Mouse (Mus musculus): ENCODE results near the gene Bnip2. TPM values are rescaled to one million over a fixed set of nuclear protein-coding genes. Genes with fewer than 3 reads are reported as not detected.

Bnip2 gene
- 76.1 and 80.2 TPM in 2 replicates for polyA plus RNA-seq (2015; fragmentation: Nextera tagmentation; extraction: Ambion mirVana)

DNA sequence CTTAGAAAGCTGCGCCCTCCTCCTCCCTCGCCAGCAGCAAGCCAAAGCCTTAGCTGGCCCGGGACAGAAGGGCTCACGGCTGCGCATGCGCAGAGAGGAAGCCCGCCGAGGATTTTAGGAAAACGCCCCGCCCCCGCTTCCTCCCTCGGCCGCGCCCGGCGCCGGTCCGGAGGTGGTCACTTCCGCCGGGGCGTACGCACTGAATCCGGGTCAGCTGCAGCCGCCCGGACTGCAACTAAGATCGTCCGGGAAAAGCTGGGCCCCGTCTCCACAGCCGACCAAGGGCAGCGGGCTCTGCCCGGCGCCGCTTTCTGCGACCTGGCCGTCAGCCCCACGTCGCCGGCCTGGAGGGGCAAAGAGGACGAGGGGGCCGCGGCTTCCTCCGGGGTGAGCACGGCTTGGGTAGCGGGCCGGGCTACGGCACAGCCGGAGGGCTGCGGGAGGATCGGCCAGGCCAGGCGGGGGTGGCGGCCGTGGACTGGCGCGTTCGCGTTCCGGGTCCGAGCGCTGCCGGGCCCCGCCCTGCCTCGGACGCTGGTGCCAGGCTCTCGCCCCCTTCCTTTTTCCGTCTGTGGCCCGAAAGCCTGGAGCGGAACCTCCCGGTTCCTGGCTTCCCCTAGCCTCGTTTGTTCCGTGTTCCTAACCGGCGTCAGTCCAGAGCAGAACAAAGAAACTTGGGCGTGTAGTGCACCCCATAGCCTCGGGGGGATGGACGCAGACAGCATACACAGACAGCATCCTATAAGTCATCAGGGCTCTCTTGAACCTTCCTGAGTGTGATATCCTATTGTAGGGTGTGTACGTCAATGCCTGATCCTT is at the start of gene Bnip2:
TSS of gene Bnip2 (plus strand) at position 164 of the 819 bp plus-strand sequence.
- no peaks in the 10 kb centered on the region for H3K9me3 ChIP-seq
- under 1% methylated on average over 67 of the region's 76 CpGs for WGBS
- peaks cover 34% of the 10 kb centered on the region for H3K4me1 ChIP-seq (replicated peaks)
- no peaks in the 10 kb centered on the region for H3K27me3 ChIP-seq
- H3K4me3 ChIP-seq, result peak within 1 kb of the TSS; percentile 95
- peak; percentile 94 for ATAC-seq (ENCODE audit: low read depth)
- H3K36me3 ChIP-seq, result peaks cover 7% of the 10 kb centered on the region
- peak within 1 kb of the TSS; percentile 76 for H3K4me2 ChIP-seq
- H3K27ac ChIP-seq (replicated peaks), result peak within 1 kb of the TSS; percentile 95
- H3K9ac ChIP-seq, result peak within 1 kb of the TSS; percentile 99

DNA sequence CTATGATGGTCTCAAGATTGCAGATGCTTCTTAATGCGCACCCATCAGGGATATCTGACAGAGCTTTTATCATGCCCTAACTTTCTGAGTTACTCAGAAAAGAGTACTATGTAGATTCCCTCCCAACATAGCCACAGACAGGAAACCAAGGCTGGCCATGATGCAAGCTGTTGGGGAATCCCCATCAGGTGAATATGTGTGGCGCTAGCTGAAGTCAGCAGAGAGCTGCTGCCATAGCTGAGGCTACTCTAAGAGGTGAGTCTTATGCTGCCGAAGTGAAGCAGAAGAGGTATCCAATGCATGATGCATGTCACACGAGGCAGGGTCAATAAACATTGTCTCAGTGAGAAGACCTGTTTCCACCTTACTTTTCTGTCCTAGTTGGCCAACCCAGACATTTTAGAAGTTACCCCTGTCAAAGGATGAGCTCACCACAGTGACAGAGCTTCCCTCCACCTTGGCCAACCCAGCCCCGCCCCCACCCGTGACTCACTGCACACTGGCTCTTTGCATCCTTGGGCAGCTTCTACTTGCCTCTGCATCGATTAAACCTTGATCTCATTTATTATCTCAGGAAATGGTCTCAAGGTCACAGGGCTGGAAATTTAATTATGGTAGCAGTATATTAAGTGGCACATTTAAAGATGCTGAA is 48.3 kb upstream of the Bnip2 start:
- no peaks in the 10 kb centered on the region for H3K36me3 ChIP-seq
- 86% methylated on average over 7 of the region's 7 CpGs for WGBS
- ATAC-seq (ENCODE audit: low read depth), result 0 out of 2 replicates have a peak, but pooled peaks have one; percentile 36
- no peak overlapping the region for H3K4me2 ChIP-seq
- H3K4me1 ChIP-seq (replicated peaks), result no peaks in the 10 kb centered on the region
- H3K4me3 ChIP-seq, result no peak overlapping the region
- no peak overlapping the region for H3K27ac ChIP-seq (replicated peaks)
- no peaks in the 10 kb centered on the region for H3K9me3 ChIP-seq
- H3K27me3 ChIP-seq, result no peaks in the 10 kb centered on the region
- H3K9ac ChIP-seq, result no peak overlapping the region

DNA sequence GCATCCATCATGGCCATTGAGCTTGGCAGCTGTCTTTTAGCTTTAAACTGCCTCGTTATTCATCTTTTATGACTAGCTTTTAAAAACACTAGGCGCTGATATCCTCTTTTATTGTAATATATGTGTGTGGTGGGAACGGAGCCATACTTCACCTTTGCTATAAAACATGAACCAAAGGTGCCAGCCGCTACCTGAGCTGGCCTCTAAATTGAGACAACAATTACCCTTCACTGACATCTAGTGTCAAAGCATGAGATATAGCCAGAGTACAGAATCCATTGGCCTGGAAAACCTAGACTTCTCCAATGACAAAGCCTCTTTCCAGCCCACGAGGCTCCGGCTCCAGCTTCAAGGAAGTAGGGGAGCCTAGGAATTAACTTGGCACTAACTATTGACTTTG is 47.7 kb upstream of the Bnip2 start:
- Histone ChIP-seq H3K27me3 (no peaks in the 10 kb centered on the region), H3K36me3 (no peaks in the 10 kb centered on the region), H3K9ac (no peak overlapping the region), H3K9me3 (no peaks in the 10 kb centered on the region), H3K4me3 (no peak overlapping the region), H3K4me1 (replicated peaks) (no peaks in the 10 kb centered on the region), H3K4me2 (no peak overlapping the region), H3K27ac (replicated peaks) (no peak overlapping the region)
- 77% methylated on average over 6 of the region's 6 CpGs for WGBS
- peak; percentile 40; the same call in 1 of the 2 replicates for ATAC-seq (ENCODE audit: low read depth)

GRCm38 (mm10) chr9:69948964-69949363 is 40.3 kb upstream of the Bnip2 start:
- H3K9me3 ChIP-seq, result no peaks in the 10 kb centered on the region
- no peak overlapping the region for H3K4me2 ChIP-seq
- no peak overlapping the region for H3K9ac ChIP-seq
- no peaks in the 10 kb centered on the region for H3K36me3 ChIP-seq
- no peaks in the 10 kb centered on the region for H3K27me3 ChIP-seq
- H3K4me3 ChIP-seq, result no peak overlapping the region
- H3K4me1 ChIP-seq (replicated peaks), result no peaks in the 10 kb centered on the region
- 17% methylated on average over 2 of the region's 2 CpGs for whole genome bisulfite sequencing
- ATAC-seq (ENCODE audit: low read depth), result no peak
- no peak overlapping the region for H3K27ac ChIP-seq (replicated peaks)

DNA sequence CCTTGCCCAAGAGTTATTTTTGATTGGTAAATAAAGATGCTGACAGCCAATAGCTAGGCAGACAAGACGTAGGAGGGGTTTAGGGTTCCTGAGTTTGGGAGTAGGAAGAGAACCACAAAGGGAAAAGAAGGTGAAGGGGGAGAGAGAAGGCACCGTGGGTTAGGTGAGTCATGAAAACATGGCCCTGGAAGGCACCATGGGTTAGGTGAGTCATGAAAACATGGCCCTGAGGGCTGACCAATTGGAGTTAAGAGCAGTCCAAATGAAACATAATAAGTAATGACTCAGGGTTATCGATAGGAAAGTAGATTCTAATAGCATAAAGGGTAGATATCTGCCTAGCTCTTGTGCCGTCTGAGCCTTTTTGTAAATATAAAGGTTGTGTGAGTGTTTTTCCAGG is 39.6 kb upstream of the Bnip2 start:
- Histone ChIP-seq H3K4me3 (no peak overlapping the region), H3K27ac (replicated peaks) (no peak overlapping the region), H3K9me3 (no peaks in the 10 kb centered on the region), H3K27me3 (no peaks in the 10 kb centered on the region), H3K4me2 (no peak overlapping the region), H3K4me1 (replicated peaks) (no peaks in the 10 kb centered on the region), H3K9ac (no peak overlapping the region), H3K36me3 (no peaks in the 10 kb centered on the region)
- ATAC-seq (ENCODE audit: low read depth), result no peak
- 90% methylated on average over 4 of the region's 4 CpGs for WGBS

GRCm38 (mm10) chr9:69961007-69961406 is 28.3 kb upstream of the Bnip2 start:
- Histone ChIP-seq H3K4me1 (replicated peaks) (no peaks in the 10 kb centered on the region), H3K9ac (no peak overlapping the region), H3K9me3 (0 out of 2 replicates have a peak, but pooled peaks cover 2% of the 10 kb centered on the region), H3K4me3 (no peak overlapping the region), H3K27me3 (no peaks in the 10 kb centered on the region), H3K36me3 (no peaks in the 10 kb centered on the region), H3K27ac (replicated peaks) (no peak overlapping the region), H3K4me2 (no peak overlapping the region)
- no peak for ATAC-seq (ENCODE audit: low read depth)
- 64% methylated on average over 6 of the region's 6 CpGs for WGBS

DNA sequence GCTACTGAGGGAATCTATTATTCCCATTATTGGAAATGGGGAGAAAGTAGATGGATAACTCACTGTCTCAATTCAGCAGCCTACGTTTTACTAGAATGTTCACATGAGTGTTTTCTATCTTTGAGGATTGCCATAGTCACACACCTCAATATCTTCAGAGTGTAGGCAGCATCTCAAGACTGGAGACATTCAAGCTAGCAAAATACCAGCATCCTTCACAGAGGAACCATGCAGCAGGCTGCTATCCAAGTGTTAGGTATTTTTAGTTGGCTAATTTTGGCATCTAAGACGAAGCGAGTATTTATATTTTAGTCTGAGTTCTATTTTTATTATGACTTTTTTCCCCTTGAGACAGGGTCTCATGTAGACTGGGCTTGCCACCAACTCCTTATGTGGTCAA is 24.9 kb upstream of the Bnip2 start:
- Histone ChIP-seq H3K9ac (no peak overlapping the region), H3K27me3 (no peaks in the 10 kb centered on the region), H3K4me3 (no peak overlapping the region), H3K36me3 (no peaks in the 10 kb centered on the region), H3K27ac (replicated peaks) (no peak overlapping the region), H3K4me1 (replicated peaks) (no peaks in the 10 kb centered on the region), H3K4me2 (no peak overlapping the region), H3K9me3 (0 out of 2 replicates have a peak, but pooled peaks cover 2% of the 10 kb centered on the region)
- ATAC-seq (ENCODE audit: low read depth), result no peak
- WGBS, result 83% methylated on average over 3 of the region's 3 CpGs

DNA sequence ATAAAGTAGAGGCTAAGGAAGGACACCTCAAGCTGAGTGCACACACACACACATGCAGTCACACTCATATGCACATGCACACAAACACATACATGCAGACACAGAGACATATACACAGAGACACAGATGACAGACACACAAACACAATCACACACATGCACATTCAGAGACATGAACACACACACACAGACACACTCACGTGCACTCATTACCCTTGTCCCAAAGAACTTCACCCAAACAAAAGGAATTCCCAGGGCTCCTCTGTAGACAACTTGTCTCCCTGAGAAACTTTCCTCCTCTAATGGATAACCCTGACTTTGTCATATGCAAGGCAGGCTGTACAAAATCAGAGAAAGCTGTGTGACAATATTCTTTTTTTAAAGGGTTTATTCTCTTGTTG is 3.7 kb upstream of the Bnip2 start:
- no peak for ATAC-seq (ENCODE audit: low read depth)
- H3K4me1 ChIP-seq (replicated peaks), result peaks cover 7% of the 10 kb centered on the region
- H3K9ac ChIP-seq, result no peak overlapping the region
- no peak overlapping the region for H3K27ac ChIP-seq (replicated peaks)
- no peaks in the 10 kb centered on the region for H3K27me3 ChIP-seq
- no peak overlapping the region for H3K4me2 ChIP-seq
- 58% methylated on average over 1 of the region's 1 CpGs for WGBS
- no peak overlapping the region for H3K4me3 ChIP-seq
- H3K36me3 ChIP-seq, result no peaks in the 10 kb centered on the region
- no peaks in the 10 kb centered on the region for H3K9me3 ChIP-seq

- H3K4me3 ChIP-seq, result no peak overlapping the region
- peaks cover 12% of the 10 kb centered on the region for H3K4me1 ChIP-seq (replicated peaks)
- H3K9ac ChIP-seq, result no peak overlapping the region
- H3K9me3 ChIP-seq, result no peaks in the 10 kb centered on the region
- WGBS, result 82% methylated on average over 10 of the region's 10 CpGs
- no peaks in the 10 kb centered on the region for H3K36me3 ChIP-seq
- H3K27me3 ChIP-seq, result no peaks in the 10 kb centered on the region
- no peak overlapping the region for H3K27ac ChIP-seq (replicated peaks)
- H3K4me2 ChIP-seq, result no peak overlapping the region
- ATAC-seq (ENCODE audit: low read depth), result no peak
Observed at GRCm38 (mm10) chr9:69986063-69986462, 3.2 kb upstream of the Bnip2 start.

DNA sequence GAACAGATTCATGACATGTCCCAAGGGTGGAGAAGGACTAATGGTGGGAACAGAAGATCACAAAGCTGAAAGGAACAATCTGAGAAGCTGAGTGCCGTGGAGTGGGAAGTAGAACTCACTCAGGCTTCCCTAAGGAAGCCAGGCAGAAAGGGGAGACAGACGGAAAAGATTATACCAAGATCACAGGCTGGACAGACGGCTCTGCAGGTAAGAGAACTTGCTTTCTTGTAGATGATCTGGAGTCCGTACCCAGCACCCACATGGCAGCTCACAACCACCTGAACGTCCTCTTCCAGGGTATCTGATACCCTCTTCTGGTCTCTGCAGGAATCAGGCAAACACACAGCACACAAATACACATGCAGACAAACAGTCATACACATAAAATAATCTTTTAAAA is 2.7 kb upstream of the Bnip2 start:
- WGBS, result 83% methylated on average over 5 of the region's 5 CpGs
- H3K4me1 ChIP-seq (replicated peaks), result peaks cover 17% of the 10 kb centered on the region
- H3K4me3 ChIP-seq, result no peak overlapping the region
- no peaks in the 10 kb centered on the region for H3K27me3 ChIP-seq
- no peaks in the 10 kb centered on the region for H3K36me3 ChIP-seq
- no peak overlapping the region for H3K9ac ChIP-seq
- H3K4me2 ChIP-seq, result no peak overlapping the region
- no peak overlapping the region for H3K27ac ChIP-seq (replicated peaks)
- ATAC-seq (ENCODE audit: low read depth), result no peak
- no peaks in the 10 kb centered on the region for H3K9me3 ChIP-seq

GRCm38 (mm10) chr9:69987579-69987978 is 1.7 kb upstream of the Bnip2 start:
- peaks cover 27% of the 10 kb centered on the region for H3K4me1 ChIP-seq (replicated peaks)
- WGBS, result 2% methylated on average over 3 of the region's 3 CpGs
- no peak overlapping the region for H3K4me3 ChIP-seq

DNA sequence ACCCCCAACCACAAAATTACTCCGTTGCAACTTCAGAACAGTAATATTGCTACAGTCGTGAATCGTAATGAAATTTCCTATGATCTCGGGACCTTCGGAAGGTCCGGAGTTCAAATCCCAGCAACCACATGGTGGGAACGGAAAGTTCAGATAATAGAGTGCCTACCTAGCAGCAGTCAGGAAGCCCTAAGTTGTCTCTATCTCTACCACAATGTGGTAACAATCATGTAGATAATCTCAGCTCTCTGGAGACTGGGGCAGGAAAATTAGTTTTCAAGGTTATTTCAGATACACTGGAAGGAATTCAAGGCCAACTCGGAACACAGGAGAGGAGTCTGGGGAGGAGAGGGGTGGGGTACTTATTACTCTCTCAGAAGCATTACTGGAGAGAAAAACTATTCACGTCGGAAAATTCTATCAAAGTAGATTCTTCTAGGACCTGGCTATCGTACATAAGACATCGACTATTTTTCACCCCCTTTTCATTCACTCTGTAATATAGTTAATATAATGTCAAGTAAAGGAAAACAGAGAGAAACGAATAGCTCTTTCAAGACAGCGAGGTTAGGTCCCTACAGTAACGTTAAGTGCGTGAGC is 462 bp upstream of the Bnip2 start:
- peaks cover 34% of the 10 kb centered on the region for H3K4me1 ChIP-seq (replicated peaks)
- ATAC-seq (ENCODE audit: low read depth), result peak; percentile 9; the same call in 1 of the 2 replicates
- H3K27ac ChIP-seq (replicated peaks), result peak overlapping the region; percentile 95
- H3K4me2 ChIP-seq, result peak overlapping the region; percentile 76
- peak overlapping the region; percentile 99 for H3K9ac ChIP-seq
- WGBS, result 41% methylated on average over 16 of the region's 16 CpGs
- H3K9me3 ChIP-seq, result no peaks in the 10 kb centered on the region
- peaks cover 7% of the 10 kb centered on the region for H3K36me3 ChIP-seq
- H3K27me3 ChIP-seq, result no peaks in the 10 kb centered on the region
- H3K4me3 ChIP-seq, result peak overlapping the region; percentile 95

More at GRCm38 (mm10) chr9:69987579-69987978, 1.7 kb upstream of the Bnip2 start:
- no peak overlapping the region for H3K4me2 ChIP-seq
- H3K27me3 ChIP-seq, result no peaks in the 10 kb centered on the region
- ATAC-seq (ENCODE audit: low read depth), result no peak
- no peaks in the 10 kb centered on the region for H3K9me3 ChIP-seq
- no peak overlapping the region for H3K27ac ChIP-seq (replicated peaks)
- H3K9ac ChIP-seq, result no peak overlapping the region
- H3K36me3 ChIP-seq, result peaks cover 7% of the 10 kb centered on the region

Measured in neural tube, embryonic 13.5 days (tissue).